Mouse (Mus musculus): ENCODE data around the gene Chfr. TPM values are rescaled to one million over a fixed set of nuclear protein-coding genes. Genes with fewer than 3 reads are reported as not detected.
A peak's percentile ranks its signal among the peaks of the same experiment; 100 is the strongest.

Gene Chfr
- 10 to 100 TPM; 12.3 to 14.1 TPM for total RNA-seq (2021)
- long read RNA-seq, experiment 1, partial matches to known transcripts, result 2 of 9 reads
- long read RNA-seq, experiment 1, other reads (novel, unspliced or antisense), result 5 of 9 reads
- long read RNA-seq, experiment 2, partial matches to known transcripts, result 0 of 8 reads
- long read RNA-seq, experiment 2, other reads (novel, unspliced or antisense), result 3 of 8 reads

DNA sequence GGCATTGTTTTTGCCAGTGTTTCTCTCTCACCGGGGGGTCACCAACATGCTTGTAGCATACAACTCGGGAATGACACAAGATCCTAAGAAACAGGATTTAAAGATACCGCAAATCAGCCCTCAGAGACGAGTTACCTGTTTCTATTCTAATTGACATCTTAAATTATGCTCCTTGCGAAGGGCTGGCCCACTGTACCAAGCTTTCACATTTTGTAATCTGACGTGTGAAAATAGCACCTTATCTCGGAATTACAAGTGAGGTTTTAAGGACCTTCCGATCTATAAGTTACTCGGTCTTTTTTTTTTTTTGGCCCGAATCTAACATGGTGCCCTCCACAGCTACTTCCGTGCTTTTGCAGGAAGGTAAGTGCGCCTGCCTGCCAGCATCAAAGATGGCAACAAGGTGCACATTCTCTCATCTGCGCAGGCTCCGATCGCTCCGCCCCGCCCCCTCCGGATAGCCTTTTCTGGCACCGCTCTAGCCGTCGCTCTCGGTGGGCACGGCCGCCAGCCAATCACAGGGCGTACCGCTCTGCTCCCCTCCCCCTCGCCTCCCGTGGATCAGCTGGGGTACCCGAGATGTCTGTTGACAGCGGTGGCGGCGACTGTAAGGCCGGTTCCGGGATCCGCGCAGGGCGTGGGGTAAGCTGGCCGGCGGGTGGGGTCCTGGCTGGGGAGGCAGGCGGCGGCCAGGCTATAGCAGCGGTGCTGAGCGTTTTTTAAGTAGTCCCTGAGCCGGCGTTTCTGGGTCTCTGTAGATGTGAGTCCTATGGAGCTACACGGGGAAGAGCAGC, at the start of gene Chfr:
Gene Chfr (plus strand): TSS at position 550 of the 794 bp plus-strand sequence.
- peak; percentile 98 to 99 for DNase-seq
- intact Hi-C loops (cut with DNase I), result loop anchor here (5.0 kb wide), 1 partner anchor 42 kb away; the partner anchor contains the start of gene Golga3

DNA sequence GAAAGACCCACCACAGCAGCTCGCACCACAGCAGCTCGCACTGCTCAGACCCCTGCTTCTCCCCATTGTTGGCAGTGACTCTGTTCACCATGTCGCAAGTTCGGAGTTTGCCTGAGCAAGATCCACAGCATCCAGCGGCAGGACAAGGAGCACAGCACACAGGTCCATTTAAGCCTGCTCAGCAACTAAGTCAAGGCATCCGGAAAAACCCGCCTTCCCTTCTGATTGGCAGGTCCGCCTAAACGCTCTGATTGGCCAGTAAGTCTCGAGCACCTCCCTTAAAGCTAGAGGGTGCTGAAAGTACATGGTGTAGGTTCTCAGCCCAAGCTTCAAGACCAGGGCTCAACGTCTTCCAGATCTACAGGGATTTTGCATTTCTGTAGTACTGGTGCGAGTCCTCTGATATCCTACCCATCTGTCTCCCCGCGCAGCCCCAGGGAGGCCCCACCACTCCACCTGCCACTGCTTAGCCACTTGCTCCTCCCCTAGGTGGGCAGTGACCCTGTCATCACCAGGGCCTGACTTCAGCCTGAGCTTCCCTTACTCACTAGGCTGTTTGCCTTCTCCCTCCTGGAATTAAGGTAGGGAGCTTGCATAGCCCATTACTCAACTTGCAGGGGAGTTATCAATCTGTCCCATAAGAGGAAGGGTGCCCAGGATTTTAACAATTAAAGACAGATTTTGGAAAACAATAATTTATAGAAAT, 49.3 kb upstream of the Chfr start:
- no peak for DNase-seq
- intact Hi-C loops (cut with DNase I), result no loop called here

DNA sequence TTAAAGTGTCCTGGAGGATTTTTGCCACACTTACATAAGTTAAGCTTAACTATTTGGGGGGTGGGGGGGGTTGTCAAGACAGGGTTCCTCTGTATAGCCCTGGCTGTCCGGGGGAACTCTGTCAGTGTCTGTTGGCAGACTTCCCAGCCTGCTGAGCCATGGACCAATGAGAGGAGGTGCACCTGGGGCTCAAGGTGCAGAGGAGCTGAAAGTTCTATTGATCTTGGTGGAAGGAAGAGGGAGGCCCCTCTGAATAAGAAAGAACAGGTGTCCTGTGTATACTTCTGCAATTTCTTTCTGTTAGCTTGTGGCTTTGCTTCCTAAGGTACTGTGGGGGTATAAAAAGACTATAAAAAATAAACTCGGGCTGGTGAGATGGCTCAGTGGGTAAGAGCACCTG, 44.1 kb upstream of the Chfr start:
- no peak for DNase-seq
- intact Hi-C loops (cut with DNase I), result no loop called here

DNA sequence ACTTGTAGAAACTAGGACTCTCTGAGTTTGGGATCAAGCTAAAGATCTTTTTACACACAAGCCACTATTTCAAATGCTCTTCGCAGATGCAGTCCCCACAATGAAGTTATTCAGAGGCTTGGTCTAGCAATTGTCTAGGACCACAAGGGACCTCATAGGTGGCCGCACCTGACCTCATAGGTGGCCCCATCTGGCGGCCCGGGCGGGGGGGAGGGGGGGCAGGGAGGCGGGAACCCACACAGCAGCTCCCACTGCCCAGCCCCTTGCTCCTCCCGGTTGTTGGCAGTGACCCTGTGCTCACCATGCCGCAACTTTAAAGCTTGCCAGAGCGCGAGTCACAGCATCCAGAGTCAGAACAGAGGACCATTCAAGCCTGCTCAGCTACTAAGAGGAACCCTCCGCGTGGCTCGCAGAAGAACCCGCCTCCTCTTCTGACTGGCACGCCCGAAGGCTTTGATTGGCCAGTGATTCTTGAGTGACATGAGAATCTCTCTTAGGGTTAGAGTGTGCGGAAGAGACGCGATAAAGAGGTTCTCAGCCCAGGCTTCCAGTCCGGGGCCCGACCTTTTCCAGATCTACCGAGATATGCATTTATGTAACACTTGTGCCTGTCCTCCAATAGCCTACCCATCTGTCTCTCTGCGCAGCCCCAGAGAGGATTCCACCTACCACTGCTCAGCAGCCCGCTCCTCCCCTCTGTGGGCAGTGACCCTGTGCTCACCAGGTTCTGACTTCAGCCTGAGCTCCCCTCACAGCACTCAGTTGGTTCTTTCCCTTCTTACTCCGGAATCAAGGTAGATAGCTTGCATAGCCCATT, 41.4 kb upstream of the Chfr start, which contains the start of gene Gm35315:
Gene Gm35315 (minus strand): TSS at position 391 of the 817 bp plus-strand sequence.
- DNase-seq, result peak; percentile 71
- intact Hi-C loops (cut with DNase I), result no loop called here

DNA sequence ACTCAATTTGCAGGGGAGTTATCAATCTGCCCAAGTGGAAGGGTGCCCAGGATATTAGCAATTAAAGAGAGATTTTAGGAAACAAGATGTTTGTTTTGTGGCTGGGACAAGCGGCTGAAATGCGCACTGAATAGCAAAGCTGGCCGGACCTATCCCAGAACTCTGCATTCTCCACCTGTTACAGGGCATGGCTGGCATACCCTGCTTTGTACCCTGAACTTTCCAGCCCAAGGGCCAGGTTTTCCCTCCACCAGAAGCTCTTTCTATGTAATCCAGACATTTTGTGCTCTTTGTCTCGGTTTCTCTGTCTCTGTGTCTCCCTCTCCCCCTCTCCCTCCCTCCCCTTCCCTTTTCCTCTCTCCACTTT, 40.8 kb upstream of the Chfr start:
- intact Hi-C loops (cut with DNase I), result loop anchor here (5.0 kb wide), 1 partner anchor 38 kb away; no protein-coding TSS in a partner anchor
- DNase-seq, result no peak

DNA sequence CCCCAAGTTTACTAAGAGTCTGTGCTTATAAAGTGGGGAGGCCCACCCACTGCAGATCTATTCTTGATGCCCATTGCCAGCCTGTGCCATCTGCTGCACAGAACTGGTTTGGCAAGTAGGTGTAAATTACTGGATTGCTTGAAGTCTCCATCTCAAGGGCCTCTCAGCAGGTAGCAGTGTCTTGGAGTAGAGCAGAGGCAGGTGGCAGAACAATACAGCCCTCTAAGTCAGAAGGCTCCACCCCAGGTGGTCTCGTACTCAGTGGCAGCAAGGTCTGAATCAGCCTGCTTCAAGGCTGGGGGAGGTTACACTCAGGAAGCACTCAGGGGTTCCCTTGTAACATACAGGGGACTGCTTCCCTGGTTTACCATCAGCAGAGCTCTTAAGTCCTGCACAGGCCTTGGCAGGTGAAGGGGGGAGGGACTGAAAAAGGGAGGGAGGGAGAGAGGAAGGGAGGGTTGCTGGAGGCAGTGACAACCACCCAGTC, 36.6 kb upstream of the Chfr start:
- intact Hi-C loops (cut with DNase I), result loop anchor here (5.0 kb wide), 1 partner anchor 42 kb away; no protein-coding TSS in a partner anchor
- DNase-seq, result no peak

DNA sequence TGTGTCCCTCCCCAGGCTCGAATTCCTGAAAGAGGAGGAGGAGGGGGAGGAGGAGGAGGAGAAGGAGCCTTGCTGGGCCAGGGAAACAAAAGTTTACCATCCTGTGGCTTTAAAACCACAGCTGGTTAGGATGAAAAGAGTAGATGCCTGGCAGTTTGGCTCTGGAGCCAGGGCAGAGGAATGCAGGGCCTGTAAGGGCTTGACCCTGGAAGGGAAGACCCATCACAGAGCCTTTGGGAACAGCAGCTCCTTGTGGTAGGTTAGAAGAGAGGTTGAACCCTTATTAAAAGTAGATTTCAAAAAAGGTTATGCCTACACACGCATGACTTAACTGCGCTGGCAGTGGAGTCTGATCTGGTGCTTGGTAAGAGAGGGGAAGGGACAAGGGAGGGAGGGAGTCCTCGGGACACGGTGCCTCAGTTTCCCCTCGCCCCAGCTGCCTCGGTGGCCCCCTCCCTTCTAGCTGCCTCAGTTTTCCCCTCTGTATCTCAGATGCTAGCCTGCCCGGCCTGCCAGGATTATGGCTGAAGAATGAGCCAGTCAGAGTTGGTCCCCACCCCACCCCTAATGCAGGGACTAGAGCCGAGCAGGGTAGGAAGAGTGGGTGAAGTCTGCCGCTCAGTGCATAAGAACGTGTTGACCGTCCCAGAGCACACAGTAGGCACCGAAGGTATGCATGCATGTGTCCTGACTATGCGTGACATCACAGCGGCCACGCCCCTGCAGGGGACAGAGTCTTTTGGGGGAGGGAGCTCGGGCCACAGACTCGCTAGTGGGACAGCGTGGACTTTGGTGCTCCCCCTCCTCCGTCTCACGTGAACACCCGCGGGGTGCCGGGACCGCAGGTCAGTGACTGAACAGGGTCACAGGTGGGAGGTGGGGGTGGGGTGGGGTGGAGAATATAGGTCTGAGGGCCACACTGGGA, 35.7 kb upstream of the Chfr start, which contains the start of gene Plcxd1:
Gene Plcxd1 (plus strand): TSS at position 314 of the 925 bp plus-strand sequence.
- no peak for DNase-seq
- intact Hi-C loops (cut with DNase I), result loop anchor here (5.0 kb wide), 1 partner anchor 43 kb away; no protein-coding TSS in a partner anchor

DNA sequence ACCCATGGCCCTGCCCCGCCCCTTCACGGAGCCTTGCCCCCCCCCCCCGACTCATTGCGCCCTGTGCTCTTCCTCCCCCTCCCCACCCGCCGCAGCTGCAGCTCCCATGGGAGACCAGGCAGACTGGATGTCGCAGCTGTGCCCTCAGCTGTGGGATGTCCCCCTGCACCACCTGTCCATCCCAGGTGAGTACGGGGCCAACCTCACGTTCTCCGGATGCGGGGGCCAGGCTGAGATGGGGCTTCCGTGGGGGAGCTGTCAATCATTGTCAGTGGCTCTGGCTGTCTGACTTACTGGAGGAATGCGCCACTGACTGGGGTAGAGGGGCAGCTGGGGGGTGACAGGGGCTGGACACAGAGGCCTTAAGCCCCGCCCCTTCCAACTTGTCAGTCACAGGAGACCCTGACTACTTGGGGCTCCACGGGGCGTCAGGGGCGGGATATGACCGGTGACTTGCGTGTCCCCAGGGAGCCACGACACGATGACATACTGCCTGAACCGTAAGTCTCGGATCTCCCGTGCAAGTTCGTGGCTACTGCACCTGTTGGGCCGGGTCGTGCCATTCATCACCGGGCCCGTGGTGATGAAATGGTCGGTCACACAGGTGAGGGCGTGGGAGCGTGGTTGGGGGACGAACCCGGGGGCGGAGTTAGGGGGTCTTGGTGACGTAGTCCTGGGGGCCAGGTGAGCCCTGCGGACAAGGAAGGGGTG, 34.6 kb upstream of the Chfr start:
- intact Hi-C loops (cut with DNase I), result no loop called here
- DNase-seq, result no peak

DNA sequence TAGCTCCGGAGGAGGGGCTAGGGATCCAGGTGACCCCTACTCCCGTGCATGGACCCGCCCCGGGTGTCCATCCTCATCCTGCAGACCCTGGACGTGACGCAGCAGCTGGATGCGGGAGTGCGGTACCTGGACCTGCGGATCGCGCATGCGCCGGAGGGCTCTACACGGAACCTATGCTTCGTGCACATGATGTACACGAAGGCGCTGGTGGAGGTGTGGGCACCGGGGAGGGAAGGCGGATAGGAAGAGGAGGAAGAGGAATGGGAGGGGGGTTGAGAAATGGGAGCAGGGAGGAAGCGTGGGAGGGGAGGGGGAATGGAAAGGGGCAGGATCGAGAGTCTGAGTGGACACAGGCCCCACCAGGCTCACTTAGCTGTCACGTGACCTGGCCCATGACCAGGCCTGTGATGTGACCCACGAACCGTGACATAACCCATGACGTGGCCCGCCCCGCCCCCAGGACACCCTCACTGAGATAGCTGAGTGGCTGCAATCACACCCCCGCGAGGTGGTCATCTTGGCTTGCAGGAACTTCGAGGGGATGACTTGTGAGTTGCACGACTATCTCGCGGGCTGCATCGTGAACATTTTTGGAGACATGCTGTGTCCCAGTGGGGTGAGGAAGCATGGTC, 33.8 kb upstream of the Chfr start:
- DNase-seq, result no peak
- intact Hi-C loops (cut with DNase I), result no loop called here

DNA sequence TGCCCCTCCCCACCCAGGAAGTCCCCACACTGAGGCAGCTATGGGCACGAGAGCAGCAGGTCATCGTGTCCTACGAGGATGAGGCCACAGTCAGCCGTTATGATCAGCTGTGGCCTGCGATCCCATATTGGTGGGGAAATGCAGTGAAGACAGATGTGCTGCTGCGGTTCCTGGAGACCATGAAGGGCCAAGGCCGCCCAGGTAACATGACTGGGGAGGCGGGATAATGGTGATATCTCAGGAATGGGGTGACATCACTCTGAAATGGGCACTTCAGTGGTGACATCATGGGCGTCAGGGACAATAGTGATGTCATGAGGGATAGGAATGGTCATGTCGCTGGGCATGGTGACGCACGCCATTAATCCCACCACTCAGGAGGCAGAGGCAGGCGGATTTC, 33.2 kb upstream of the Chfr start:
- intact Hi-C loops (cut with DNase I), result no loop called here
- DNase-seq, result no peak

DNA sequence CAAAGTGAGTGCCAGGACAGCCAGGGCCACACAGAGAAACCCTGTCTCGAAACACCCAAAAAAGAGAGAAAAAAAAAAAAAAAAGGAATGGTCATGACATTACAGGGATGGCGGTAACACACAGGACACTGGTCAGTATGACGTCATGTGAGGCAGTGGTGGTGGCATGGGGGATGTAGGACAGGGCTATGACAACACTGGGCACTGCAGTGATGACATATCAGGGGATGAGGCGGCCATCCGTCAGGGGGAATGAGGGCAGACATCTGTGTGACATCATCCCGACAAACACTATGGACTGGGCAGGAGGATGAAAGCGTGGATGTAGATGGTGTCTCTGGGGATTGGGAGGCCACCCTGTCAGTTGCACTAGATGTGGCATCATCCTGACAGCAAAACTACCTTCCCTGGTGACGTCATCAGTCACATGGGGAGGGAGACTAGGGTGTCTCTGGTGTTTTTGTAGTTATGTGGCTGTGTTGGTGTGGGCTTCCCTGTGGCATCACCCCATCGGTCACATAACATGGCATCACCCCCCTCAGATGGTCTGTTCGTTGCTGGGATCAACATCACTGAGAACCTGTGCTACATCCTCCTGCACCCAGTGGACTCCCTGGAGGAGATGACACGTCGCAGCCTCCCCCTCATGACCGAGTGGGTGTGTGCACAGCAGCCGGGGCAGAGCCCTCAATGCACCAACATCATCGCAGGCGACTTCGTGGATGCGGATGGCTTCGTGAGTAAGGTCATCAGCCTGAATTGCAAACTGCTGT, 32.6 kb upstream of the Chfr start:
- no peak for DNase-seq
- intact Hi-C loops (cut with DNase I), result no loop called here

DNA sequence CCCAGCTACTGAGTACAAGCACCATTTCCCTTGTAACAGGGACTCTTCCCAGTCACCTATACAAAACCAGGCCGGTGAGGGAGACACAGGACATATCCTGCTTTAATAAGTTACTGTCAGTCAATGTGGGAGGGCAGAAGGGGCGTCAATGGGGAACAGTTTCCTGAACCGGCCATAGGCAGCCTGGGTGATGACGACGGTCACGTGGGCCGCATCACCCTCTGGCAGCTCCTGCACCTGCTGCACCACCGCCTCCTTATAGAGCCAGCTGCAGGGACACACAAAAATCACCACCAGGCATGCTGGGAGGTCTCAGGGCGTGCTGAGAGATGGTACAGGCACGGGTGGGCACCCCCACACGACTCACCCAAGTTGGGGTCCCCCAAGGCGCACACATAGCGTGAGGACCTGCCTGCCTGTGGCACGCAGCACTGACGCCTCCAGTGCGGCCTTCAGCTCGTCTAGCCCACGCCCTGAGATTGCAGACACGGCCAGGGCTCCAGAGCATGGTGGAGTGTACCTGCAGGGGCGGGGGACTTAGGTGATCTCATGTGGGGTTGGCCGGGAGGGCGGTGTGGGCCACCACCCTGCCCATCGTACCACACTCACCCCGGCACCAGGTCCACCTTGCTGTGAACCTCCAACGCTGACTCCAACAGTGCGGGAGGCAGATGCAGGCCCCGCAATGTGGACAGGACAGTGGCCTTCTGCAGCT, 31.6 kb upstream of the Chfr start:
- no peak for DNase-seq
- intact Hi-C loops (cut with DNase I), result no loop called here

DNA sequence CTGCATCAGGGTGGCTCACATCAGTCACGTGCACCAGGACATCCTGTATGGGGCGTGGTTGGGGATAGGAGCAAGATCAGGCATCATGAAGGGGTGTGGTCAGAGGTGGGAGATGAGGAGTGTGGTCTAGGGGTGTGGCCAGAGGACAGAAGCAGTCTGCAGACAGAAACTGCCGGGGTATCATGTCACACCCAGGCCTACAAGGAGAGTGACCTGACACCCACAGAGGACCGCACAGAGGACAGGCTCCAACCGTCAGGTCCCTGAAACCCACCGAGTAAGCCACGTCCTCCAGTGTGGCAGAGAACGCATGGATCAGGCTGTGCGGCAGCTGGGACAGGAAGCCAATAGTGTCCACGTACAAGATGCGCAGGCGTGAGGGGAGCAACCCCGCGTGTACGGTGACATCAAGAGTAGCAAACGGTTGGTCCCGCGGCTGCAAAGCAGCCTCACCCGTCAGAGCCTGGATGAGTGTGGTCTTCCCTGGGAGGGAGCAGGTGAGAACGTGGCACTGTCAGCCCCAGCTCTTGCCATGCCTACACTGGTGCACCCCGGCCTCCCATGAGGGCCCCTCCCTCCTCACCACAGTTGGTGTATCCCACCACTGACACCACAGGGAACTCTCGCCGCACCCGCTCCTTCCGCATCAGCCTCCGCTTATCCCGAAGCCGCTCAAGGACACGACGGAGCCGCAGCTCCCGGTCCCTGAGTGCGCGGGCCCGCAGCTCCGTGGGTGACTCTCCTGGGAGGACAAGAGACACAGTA, 30.8 kb upstream of the Chfr start:
- no peak for DNase-seq
- intact Hi-C loops (cut with DNase I), result no loop called here

DNA sequence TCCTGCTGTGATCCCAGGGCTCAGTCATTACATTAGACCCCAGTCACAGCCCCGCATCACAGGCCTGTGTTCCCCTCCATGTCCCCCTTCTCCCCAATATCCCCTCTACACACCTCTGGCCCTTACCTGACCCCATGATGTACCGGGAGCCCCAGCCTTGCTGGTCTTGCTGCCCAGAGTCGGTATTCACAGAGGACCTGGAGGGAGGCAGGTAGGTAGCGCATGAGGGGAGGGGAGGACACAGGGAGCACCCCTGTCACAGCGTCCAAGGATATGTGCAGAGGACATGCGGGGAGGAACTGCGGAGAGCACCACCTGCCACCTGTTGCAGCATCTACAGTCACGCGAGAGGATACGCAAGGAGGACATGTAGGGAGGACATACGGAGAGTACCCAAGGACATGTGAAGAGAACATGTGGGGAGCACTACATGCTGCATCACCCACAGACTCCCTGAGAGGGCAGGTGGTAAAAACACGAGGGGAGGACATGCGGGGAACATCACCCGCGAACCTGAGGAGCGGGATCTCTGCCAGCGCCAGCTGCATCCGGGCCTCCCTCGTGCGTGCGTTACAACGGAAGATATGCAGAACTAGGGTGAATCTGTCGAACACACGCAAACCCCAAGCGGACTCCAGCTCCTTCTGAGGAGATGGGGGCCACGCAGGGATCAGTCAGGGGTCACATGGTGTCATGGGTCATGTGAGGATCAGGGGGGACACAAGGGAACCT, 29.3 kb upstream of the Chfr start:
- intact Hi-C loops (cut with DNase I), result no loop called here
- no peak for DNase-seq

DNA sequence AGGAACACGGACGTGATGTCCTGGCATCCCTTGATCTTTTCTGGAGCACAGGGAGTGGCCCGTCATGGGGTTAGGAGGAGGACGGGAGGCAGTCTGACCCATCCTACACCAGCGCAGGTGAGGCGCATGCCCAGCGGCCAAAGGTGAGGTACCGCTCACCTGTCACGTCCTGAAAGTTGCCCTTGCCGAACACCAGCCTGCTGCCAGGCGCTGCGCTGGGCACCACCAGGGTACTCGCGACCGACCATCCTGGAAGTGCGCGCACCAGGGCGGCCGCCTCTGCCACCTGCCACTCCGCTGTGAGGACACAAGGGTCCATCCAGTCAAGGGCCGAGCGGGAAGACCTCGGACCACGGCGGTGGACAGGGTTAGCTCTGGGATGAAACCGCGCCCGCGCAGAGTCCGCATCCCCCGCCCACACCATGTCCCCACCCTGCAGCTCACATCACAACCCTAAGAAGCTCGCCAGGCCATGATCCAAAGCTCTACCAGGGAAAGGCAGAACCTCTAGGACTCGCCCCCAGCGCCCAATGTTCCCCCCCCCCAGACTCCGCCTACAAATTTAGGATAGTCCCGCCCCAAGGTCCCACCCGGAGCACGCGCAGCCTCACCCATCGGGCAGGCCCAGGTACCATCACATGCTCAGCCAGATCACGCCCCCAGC, 28.6 kb upstream of the Chfr start:
- intact Hi-C loops (cut with DNase I), result no loop called here
- peak; percentile 24 to 28 for DNase-seq
